Mouse (Mus musculus) bone marrow, adult 2 months (tissue): Measurements from ENCODE around the gene Reps2. TPM values are rescaled to one million over a fixed set of nuclear protein-coding genes. Genes with fewer than 3 reads are reported as not detected.

Source experiments
- H3K27ac ChIP-seq: fragments of 200-500 bp; 2 replicates; pipeline ENCODE4 v1.5.1; 2012; ENCODE audit warnings: low read depth, mild to moderate bottlenecking, control low read depth, inconsistent platforms, low read length; ENCODE audit not compliant: control insufficient read depth, poor library complexity, insufficient read depth
- H3K4me1 ChIP-seq: fragments of 200-500 bp; 2 replicates; pipeline ENCODE4 v1.6.1; 2011; ENCODE audit warnings: low read length; ENCODE audit not compliant: control insufficient read depth, insufficient read depth
- H3K4me3 ChIP-seq: fragments of 200-500 bp; replicated peaks from 2 replicates; pipeline ENCODE3; 2011; ENCODE audit warnings: mild to moderate bottlenecking, low read depth, low read length, control low read depth; ENCODE audit not compliant: control insufficient read depth
- CTCF ChIP-seq: fragments of 200-500 bp; IDR thresholded peaks from 2 replicates; pipeline ENCODE4 v1.5.1; 2011; ENCODE audit warnings: low read length, control low read depth; ENCODE audit not compliant: control insufficient read depth, insufficient read depth
- POLR2A ChIP-seq: fragments of 200-500 bp; IDR thresholded peaks from 2 replicates; pipeline ENCODE4 v1.6.1; 2011; ENCODE audit warnings: low read depth, mild to moderate bottlenecking, control low read depth, low read length, borderline replicate concordance; ENCODE audit not compliant: control insufficient read depth
- WGBS: fragments of 180-500 bp; shearing (Covaris S2); methylation state at CpG from one replicate; pipeline ENCODE4 v1.1.7; 2018; 5-methylcytosine and 5-hydroxymethylcytosine counted together
- polyA plus RNA-seq: library from polyadenylated mRNA; stranded (reverse); fragments of >200 nt; gene quantifications from 2 replicates; pipeline ENCODE4 v1.2.4, GENCODE M21; 2011; ENCODE audit warnings: low replicate concordance; ENCODE audit not compliant: missing spikeins, insufficient read depth, insufficient read length

The Reps2 gene
- polyA plus RNA-seq, 1 experiment, result 0.92 TPM

GRCm38 (mm10) chrX:162496485-162496884, 147.0 kb downstream of the Reps2 start:
- TF ChIP-seq POLR2A, result no peak
- no peak for TF ChIP-seq CTCF
- H3K27ac ChIP-seq, result no peak overlapping the region
- H3K4me3 ChIP-seq, result no peak overlapping the region
- no peaks in the 10 kb centered on the region for H3K4me1 ChIP-seq
- WGBS, result 70% methylated on average over 2 of the region's 2 CpGs

- WGBS, result 20% methylated on average over 1 of the region's 1 CpGs
- H3K27ac ChIP-seq, result no peak overlapping the region
- H3K4me3 ChIP-seq, result no peak overlapping the region
- no peak for TF ChIP-seq POLR2A
- TF ChIP-seq CTCF, result no peak
- H3K4me1 ChIP-seq, result no peaks in the 10 kb centered on the region
These were observed 154.8 kb downstream of the Reps2 start for GRCm38 (mm10) chrX:162488630-162489029.

GRCm38 (mm10) chrX:162487734-162488133, 155.7 kb downstream of the Reps2 start:
- H3K4me1 ChIP-seq, result no peaks in the 10 kb centered on the region
- no peak overlapping the region for H3K4me3 ChIP-seq
- no peak overlapping the region for H3K27ac ChIP-seq
- TF ChIP-seq CTCF (no peak), POLR2A (no peak)

GRCm38 (mm10) chrX:162470213-162470612, 173.2 kb downstream of the Reps2 start:
- Histone ChIP-seq H3K27ac (no peak overlapping the region), H3K4me3 (no peak overlapping the region), H3K4me1 (no peaks in the 10 kb centered on the region)
- 59% methylated on average over 3 of the region's 3 CpGs for WGBS
- TF ChIP-seq POLR2A (no peak), CTCF (no peak)

- TF ChIP-seq POLR2A (no peak), CTCF (no peak)
- 68% methylated on average over 5 of the region's 5 CpGs for WGBS
- H3K4me1 ChIP-seq, result no peaks in the 10 kb centered on the region
- H3K27ac ChIP-seq, result no peak overlapping the region
- H3K4me3 ChIP-seq, result no peak overlapping the region
These were observed 181.3 kb downstream of the Reps2 start for GRCm38 (mm10) chrX:162462156-162462555.

- no peak overlapping the region for H3K27ac ChIP-seq
- WGBS, result 61% methylated on average over 1 of the region's 1 CpGs
- H3K4me3 ChIP-seq, result no peak overlapping the region
- no peaks in the 10 kb centered on the region for H3K4me1 ChIP-seq
- no peak for TF ChIP-seq CTCF
- TF ChIP-seq POLR2A, result no peak
These were observed 187.0 kb downstream of the Reps2 start for GRCm38 (mm10) chrX:162456445-162456844.

- Histone ChIP-seq H3K27ac (no peak overlapping the region), H3K4me3 (no peak overlapping the region), H3K4me1 (no peaks in the 10 kb centered on the region)
- 86% methylated on average over 1 of the region's 1 CpGs for WGBS
- no peak for TF ChIP-seq CTCF
- no peak for TF ChIP-seq POLR2A
These were observed 188.1 kb downstream of the Reps2 start for GRCm38 (mm10) chrX:162455364-162455763.

- Histone ChIP-seq H3K4me3 (no peak overlapping the region), H3K4me1 (no peaks in the 10 kb centered on the region), H3K27ac (no peak overlapping the region)
- no peak for TF ChIP-seq CTCF
- no peak for TF ChIP-seq POLR2A
- 70% methylated on average over 7 of the region's 7 CpGs for WGBS
These were observed 189.5 kb downstream of the Reps2 start for GRCm38 (mm10) chrX:162453821-162454402.

GRCm38 (mm10) chrX:162452642-162453041, 190.8 kb downstream of the Reps2 start:
- TF ChIP-seq CTCF, result no peak
- TF ChIP-seq POLR2A, result no peak
- Histone ChIP-seq H3K27ac (no peak overlapping the region), H3K4me1 (no peaks in the 10 kb centered on the region), H3K4me3 (no peak overlapping the region)
